Mouse (Mus musculus) kidney, postnatal 14 days (tissue): Measurements from ENCODE around the gene Pramef25.
A peak's percentile ranks its signal among the peaks of the same experiment; 100 is the strongest.
"Not testable (repeated sequence)": the region's sequence is repeated elsewhere in the genome, so short reads cannot be mapped to it uniquely, and the experiment has no call there.

ENCODE experiments used
- DNase-seq: peaks from one replicate; pipeline ENCODE4 v3.0.0; 2022; ENCODE audit warnings: mixed read lengths

The Pramef25 gene

GRCm38 (mm10) chr4:143950916-143951315 is at the start of gene Pramef25:
Pramef25 (minus strand) TSS chr4:143951016.
- not testable (repeated sequence) for DNase-seq

GRCm38 (mm10) chr4:143994269-143994668 is 43.5 kb upstream of the Pramef25 start, which contains the start of gene Pramef17:
Pramef17 (minus strand) TSS chr4:143994369.
- DNase-seq, result not testable (repeated sequence)

- DNase-seq, result peak; percentile 66
Measured at GRCm38 (mm10) chr4:143988126-143988525, 37.3 kb upstream of the Pramef25 start.

- DNase-seq, result peak; percentile 36
Measured at GRCm38 (mm10) chr4:143987475-143987941, 36.7 kb upstream of the Pramef25 start.

- peak; percentile 20 for DNase-seq
Measured at GRCm38 (mm10) chr4:143985733-143986132, 34.9 kb upstream of the Pramef25 start.

GRCm38 (mm10) chr4:143985165-143985564 is 34.3 kb upstream of the Pramef25 start:
- DNase-seq, result not testable (repeated sequence)

GRCm38 (mm10) chr4:143983446-143983845 is 32.6 kb upstream of the Pramef25 start:
- not testable (repeated sequence) for DNase-seq

- DNase-seq, result not testable (repeated sequence)
Measured at GRCm38 (mm10) chr4:143966850-143967249, 16.0 kb upstream of the Pramef25 start, which contains the start of gene Gm13101. Gm13101 (minus strand) TSS chr4:143966950.

- DNase-seq, result not testable (repeated sequence)
Measured at GRCm38 (mm10) chr4:143900280-143900679, 50.5 kb downstream of the Pramef25 start, which contains the start of gene Pramef6. Pramef6 (minus strand) TSS chr4:143900380.
